Mouse (Mus musculus): ENCODE results near the gene Mapkapk2. TPM values are rescaled to one million over a fixed set of nuclear protein-coding genes. Genes with fewer than 3 reads are reported as not detected.

The Mapkapk2 gene
- total RNA-seq, 2 experiments from 2014 or later: 31.2 to 34.0 TPM

DNA sequence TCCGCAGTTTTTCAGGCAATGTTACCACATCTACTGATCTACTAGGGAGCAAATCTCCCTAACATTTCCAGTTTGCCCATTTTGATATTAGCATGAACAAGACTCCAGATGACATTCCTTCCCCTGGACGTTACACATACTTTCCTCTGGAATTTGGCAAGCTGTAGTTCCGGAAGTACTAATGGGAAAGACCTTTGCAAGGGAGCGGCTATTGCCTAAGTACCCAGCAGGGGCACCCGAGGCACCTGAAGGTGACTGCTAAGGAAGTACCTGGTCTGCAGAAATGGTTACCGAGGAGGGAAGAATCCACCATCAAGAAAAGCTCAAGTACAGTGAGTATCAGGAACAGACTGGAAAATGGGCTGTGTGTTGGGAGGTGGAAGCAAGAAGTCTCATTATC, 14.9 kb upstream of the Mapkapk2 start:
- no peak for DNase-seq (ENCODE audit: low spot score in 2 of 2)

DNA sequence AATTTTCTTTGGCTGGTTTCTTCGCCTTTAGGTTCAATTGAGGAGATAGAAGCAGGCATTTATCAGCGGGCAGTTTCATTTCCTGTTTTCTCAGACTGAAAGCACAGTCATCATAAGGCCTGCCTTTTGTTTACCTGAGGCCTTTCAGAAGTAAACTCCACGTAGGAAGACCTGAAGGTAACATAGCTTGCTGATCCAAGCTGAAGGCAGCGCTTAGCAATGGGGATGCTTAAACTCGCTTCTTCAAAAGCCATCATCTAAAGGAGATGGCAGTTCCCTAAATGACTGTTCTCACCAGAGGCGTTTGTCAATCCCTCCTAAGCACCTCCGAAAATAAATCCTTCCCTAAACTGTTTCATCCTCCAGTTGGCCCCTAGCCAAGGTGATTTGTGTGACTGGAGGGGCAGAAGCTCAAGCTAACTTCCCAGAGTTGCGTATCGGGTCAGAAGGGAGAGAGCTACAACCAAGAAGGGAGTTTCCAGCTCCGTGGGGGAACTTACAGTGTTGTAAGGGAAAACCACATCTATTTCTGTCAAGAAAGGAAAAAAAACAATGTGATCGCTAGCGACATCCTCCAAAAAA, 13.0 kb upstream of the Mapkapk2 start:
- no peak for DNase-seq (ENCODE audit: low spot score in 2 of 2)

DNA sequence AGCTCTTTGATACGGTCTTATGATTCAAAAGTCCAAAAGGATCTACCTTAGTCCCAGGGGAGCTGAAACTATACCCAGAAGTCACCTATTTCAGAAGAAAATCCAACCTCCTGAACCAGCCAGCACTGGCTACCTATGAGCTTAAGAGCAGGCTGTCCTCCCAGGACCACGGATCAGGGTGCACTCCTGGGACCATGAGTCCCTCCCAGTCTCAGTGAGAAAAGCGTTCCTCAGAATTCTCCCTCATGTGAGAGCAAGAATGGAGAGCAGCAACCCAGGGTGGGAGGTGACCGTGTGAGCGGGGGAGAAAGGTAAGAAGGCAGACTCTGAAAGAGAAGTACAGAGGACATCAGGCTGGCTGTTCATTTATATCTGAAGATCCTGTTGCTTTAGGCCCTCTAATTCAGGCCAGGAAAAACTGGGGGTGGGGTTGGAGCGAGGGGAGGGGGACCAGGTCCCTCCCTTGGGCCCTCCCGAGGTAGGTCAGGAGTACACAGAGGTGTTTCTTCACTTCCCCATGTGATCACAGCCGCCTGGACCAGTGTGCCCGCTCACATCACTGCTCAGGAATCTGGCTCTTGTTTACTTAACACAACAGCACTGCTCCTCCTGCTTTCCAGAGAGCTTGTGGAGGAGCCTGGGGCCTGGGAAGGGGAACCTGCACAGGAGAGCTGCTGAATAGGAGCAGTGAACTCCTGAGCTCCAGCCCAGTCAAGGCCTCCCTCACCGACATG, 10.1 kb upstream of the Mapkapk2 start:
- no peak for DNase-seq (ENCODE audit: low spot score in 2 of 2)

DNA sequence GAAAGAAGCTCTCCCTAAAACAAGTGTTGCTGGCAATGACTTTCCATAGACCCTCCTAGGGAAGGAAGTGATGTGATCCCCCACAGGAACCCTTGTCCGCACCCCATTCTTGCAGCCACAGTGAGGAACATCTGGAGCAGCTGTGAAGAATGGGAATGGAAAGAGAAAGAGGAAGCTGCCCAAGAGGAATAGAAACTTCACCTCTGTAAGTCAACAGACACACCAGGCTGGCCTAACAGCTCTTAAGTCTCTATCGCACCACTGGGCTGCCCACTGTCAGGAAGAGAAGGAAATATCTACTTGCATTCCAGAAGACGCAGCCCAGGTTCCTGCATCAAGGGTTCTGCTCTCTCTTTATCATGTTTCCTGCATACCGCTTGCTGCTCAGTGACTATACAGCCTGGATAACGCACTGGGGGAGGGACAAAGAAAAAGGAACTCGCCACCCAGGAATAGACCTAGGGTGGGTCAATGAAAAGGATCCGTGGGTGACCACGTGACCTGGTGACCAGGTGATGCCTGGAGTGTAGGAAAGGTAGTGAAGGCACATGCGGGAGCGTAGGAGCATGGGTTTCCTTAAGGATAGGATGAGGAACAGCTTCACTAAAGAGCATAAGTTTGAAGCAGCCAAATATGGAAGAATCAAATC, 6.3 kb upstream of the Mapkapk2 start:
- no peak for DNase-seq (ENCODE audit: low spot score in 2 of 2)

DNA sequence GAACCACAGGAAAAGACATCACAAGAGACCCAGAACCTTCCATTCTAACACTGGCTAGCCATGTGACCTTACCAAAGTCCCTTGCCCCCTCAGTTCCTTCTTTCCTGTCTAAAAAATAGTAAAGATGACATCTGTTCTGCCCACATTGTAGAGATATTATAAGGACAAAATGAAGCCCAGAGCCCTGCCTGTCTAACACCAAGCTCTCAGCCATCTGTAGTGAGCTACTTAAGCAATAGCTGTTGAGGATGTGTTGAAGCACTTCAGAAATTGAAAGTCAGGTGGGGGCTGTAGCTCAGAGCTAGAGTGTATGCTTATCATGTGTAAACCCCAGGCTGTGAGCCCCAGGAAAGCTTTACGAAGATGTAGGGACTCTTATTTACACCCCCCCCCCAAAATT, 3.2 kb upstream of the Mapkapk2 start:
- DNase-seq (ENCODE audit: low spot score in 2 of 2): no peak

DNA sequence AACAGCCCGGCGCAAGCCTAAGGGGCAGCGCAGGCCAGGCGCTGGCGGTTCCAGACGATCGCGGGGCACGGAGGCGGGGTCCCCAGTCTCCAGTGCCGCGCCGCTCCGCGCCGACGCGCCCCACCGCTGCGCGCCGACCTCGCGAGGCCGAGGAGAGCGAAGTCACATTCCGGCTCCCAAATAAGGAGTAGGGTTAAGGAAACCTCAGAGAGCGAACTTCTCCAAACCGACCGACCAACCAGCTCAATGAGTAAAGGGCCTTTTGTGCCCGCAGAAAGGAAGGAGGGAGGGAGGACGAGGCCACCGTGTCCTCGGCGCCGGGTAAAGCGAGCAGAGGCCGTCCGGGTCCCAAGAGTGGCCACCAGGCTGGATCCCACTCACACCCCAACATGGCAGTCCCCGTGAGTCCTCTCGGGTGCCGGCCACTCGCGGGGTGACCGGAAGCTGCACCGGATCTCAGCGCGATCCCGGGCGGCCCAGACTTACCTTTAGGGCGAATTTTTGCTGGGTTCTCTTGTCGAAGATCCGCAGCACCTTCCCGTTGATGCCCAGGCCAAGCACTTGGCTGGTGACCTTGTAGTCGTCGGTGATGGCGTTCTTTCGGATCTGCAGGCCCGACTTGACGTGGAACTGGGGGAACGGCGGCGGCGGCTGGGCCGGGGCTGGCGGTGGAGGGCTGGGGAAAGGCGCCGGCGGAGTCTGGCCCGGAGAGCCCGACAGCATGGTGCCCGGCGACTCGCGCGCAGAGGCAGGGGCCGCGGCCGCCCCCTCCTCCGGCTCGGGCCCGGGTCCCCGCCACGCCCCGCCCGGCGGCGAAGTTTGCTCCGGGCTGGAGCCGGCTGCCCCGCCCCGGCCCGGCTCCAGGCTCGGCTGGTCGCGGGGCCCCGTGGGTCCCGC, 575 bp downstream of the Mapkapk2 start:
- DNase-seq (ENCODE audit: low spot score in 2 of 2): peak; percentile 51 to 60

DNA sequence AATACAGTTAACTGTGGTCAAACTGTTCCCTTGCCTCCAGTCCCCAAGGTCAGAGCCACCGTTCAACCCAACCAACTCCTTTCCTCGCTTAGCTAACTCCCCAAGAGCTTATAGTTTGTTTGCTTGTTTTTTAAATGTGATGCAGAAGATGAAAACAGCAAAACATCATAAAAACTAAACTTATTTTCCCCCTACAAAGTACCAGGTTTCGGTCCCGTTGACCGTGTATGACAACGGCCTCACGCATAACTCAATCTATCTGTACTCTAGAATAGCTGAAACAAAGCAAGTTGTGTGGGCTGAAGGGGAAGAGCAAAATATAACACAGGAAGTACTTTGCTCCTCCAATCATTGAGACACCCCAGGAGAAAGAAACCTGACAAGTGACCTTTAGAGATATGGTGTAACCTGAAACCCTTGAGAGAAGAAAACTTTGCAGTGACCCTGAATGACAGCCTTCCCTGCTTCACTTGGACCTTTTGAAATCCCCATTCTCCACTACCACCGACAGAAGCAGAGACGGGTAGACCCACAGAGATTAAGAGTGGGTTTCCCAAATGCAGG, 1.4 kb downstream of the Mapkapk2 start:
- no peak for DNase-seq (ENCODE audit: low spot score in 2 of 2)

DNA sequence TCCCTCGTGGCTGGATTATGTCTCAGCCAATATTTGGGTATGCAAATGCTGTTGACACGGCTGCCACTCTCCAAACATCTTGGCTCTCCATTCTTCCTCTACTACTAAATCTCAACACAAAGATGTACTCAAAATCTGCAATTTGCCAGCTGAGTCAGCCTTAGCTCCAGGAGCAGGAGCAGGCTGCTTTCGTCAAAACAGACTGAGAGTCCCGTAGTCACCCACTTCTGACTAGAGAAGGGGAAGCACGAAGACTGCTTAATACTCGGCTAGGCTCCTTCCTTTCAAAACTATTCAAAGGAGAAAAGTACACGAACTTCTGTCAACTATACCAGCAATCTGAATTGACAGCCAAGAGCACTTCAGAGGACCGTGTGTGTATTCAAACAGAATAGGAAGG, 2.1 kb downstream of the Mapkapk2 start:
- DNase-seq (ENCODE audit: low spot score in 2 of 2): no peak

DNA sequence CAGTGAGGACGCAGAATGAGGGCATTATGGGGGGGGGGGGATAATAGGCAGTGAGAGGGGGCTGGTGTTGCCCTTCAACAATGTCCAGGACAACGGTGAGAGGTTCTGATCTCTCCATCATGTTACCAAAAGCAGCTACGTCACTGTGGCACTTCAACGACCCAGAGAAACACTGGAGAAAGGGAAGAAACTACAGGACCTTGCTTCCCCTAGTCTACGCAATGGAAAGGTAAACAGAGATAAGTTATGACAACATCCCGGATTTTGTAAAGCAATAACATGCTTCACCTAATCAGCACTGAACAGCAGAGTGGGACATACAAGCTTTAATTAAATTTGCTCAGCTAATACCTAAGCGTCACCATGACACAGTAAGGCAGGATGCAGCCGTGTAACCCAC, 3.7 kb downstream of the Mapkapk2 start:
- no peak for DNase-seq (ENCODE audit: low spot score in 2 of 2)

DNA sequence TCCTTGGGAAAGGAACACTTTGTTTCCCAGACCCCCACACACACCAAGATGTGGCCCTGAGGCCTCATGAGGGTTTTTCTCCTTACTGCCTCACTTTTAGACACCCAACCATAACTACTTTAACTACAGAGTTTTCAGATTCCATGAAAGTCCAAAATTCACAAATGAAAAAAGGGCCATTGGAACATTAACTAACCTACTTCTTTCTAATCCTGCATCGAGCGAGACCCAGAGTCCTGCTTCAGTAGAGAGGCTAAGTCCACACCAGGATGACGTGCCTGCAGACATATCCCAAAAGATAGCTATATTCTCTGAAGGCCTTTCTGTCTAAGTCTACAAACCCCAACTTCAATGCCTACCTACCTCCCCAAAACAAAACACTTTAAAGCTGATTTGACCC, 4.8 kb downstream of the Mapkapk2 start:
- DNase-seq (ENCODE audit: low spot score in 2 of 2): no peak

DNA sequence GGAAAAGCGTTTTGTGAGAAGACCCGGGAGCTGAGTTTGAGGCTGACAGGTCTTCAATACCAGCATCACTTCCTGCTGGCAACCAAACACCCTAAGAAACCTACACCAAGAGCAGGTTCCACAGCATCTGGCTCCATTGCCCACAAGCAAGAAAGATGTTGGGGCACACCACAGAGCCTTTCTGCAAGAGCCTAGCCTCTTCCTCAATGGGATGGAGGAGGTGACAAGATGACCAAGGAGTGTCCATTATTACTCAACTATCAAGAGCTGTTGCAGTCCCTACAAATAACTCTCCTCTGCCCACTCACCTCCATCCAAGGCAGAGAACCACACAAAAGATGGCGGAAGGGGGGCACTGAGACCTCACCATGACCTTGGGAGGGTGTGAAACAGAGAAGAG, 5.5 kb downstream of the Mapkapk2 start:
- no peak for DNase-seq (ENCODE audit: low spot score in 2 of 2)

DNA sequence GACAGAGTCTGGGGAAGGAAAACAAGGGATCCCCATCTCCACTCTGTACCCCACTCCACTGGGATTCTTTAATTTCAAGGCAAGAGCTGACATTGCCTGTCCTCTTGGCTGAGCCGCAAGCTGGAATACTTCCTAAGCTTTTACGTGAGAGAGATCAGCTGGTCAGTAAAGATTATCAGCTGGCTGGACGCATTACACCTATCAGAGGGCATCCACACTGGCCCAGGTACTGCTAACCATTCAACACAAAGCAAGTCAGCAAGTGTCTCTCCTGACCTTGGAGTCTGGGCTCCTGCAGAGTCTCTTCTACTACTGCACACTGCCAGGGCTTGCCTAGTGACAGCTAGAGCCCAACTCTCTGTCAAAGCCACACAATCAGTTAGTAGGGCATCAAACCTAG, 6.1 kb downstream of the Mapkapk2 start:
- DNase-seq (ENCODE audit: low spot score in 2 of 2): no peak

DNA sequence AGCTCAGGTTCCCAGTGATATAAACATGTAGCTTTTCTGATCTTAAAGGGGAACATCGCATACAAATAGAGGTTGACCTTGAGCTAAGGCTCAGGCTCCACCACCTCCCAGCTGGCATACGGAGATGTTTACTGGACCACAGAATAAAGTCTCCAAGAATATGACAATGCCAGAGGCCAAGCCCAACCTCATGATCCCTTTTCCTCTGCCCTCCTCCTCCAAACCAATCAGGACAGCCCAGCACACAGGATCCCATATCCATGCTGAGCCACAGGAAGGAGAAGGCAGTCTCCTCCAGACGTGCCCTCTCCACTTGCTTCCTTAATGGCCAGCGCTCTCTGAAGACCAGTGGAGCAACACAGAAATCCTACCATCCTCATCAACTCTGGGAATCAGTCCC, 6.7 kb downstream of the Mapkapk2 start:
- no peak for DNase-seq (ENCODE audit: low spot score in 2 of 2)

DNA sequence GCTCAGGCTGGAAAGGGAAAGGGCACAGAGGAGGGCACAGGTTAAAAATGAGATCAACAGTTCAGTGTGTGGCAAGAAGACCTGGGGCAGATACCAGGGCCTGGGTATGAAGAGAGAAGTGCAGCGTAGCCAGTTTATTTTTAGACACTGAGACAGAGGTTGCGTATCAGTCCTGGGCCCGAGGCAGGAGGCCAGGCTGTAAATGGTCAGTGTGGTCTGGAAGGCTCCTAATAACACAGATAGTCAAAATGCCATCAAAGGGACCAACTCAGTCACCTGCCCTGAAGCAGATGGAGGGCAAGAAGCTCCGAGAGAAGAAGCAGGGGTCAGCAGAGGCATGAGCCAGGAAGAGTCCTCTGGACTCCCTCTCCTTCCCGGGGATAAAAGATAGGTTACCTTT, 7.4 kb downstream of the Mapkapk2 start:
- DNase-seq (ENCODE audit: low spot score in 2 of 2): no peak

DNA sequence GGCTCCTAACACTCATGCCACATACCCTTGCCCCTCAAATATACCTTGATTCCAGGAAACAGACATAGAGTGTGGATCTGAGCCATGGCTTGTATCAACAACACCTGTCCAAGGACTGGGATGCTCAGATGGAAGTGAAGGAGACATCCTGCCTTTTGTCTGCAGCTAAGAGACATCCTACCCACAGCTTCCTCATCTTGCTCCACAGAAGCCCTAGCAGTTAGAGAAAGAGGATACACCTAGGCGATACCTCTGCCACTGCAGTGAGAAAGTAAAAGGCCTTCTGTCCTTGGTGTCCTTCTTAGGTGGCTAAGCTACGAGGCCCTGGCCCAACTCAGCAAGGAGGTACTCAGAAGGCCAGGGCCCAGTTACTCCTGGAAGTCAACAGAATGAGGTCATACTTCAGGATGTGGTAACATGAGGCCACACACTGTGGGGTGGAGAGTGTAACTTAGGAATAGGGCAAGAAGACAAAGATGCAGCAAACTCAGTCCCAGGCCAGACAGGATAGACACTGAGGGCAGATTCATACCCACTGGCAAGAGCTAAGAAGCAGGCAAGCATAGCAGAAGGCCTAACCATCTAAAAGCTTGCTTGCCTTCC, 8.0 kb downstream of the Mapkapk2 start:
- no peak for DNase-seq (ENCODE audit: low spot score in 2 of 2)

DNA sequence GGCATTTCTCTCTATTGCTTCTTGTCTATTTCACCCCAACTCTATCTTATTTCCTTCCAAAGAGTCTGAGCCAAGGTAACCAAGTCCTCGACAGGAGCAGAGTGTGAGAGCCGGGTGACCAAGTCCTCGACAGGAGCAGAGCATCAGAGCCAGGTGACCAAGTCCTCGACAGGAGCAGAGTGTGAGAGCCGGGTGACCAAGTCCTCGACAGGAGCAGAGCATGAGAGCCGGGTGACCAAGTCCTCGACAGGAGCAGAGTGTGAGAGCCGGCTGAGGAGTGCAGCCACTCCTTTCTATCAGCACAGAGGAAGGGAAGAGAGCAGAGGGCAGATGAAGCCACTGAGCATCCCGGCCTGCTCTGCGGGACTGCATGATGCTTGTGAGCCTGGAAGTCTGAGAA, 9.1 kb downstream of the Mapkapk2 start:
- no peak for DNase-seq (ENCODE audit: low spot score in 2 of 2)

DNA sequence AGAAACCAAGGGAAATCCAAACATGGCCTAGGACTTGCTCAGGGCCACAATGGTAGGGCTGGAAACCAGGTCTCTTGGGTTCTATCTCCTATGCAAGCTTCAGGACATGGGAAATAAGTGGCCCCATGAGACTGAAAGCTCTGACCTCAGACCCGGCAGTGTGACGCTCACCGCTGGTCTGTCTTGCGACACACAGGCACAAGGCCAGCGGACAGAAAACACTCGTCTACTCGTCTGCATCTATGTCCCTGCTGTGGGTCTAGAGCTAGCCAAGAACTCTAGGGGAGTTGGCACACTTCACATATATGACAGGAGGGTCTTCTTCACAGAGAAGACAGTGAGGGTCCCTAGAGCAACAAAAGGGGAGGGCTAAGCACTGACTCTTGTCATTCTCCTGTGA, 10.7 kb downstream of the Mapkapk2 start:
- no peak for DNase-seq (ENCODE audit: low spot score in 2 of 2)

DNA sequence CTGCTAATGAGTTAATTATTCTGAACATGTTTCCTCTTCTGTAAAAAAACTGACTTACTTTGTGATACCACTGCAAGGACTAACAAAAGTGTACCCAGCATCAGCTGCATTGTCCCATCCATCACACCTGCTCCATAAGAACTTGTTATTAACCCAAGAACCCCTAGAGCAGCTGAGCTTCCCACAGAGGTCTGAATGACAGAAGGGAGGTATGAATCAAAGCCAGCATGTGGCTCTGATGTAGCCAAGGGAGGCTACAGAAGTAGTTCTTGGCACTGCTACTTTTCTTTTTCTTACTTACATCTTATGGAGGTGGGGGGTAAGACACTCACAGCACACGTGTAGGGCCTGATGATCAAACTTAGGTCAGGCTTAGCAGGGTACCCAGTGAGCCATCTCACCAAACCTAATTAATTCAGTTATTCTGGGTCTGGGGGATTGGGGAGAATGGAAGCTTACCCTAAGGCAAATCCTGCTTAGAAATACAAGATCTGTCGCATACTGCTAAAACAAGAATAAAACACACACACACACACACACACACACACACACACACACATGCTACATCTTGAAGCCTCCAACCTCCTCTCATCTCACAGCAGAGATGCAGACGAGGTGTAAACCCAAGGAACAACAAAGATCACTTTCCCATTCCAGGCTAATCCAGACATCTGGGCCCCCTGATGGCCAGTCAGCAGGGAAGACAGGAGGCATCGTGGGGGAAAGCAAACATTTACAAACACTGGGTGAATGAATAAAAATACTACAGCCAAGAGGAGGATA, 11.5 kb downstream of the Mapkapk2 start:
- DNase-seq (ENCODE audit: low spot score in 2 of 2): no peak

DNA sequence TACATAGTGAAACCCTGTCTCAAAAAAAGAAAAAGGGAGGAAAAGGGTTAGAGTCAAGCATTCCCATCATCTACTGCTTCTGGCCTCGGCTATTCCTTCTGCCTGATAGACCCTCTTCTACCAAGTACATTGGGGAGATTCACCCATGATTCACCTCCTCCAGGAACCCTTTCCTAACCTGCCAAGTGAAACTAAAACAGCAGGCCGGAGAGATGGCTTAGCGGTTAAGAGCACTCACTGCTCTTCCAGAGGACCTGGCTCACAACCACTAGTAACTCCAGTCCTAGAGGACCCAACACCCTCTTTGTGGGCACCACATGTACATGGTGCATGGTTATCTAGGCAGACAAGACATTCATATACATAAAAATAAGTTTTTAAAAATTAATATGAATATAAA, 12.4 kb downstream of the Mapkapk2 start:
- no peak for DNase-seq (ENCODE audit: low spot score in 2 of 2)

DNA sequence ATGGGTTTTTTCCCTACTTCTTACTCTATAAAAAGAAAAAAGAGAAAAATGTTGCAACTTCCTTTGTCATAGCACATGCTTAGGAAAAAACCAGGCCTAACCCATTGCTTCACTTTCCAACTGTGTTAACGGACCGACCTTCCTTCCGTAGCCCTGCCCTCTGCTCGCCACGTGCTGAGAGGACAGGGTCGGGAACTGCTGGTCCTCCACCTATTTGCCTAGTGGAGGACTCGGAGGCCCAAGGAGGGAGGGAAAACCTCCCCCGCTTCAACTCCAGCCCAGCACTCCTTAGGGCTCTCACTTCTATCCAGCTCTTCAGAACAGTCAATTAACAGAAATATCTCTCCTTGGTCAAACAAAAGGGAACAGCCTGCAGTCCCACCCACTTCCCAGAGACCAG, 13.3 kb downstream of the Mapkapk2 start:
- no peak for DNase-seq (ENCODE audit: low spot score in 2 of 2)
